Mouse (Mus musculus): ENCODE measurements around the gene Brpf1. TPM values are rescaled to one million over a fixed set of nuclear protein-coding genes. Genes with fewer than 3 reads are reported as not detected.
"Not testable (repeated sequence)": the region's sequence is repeated elsewhere in the genome, so short reads cannot be mapped to it uniquely, and the experiment has no call there.

The Brpf1 gene
- total RNA-seq, 2 experiments from 2014 or later: 25.2 to 27.2 TPM

GRCm38 (mm10) chr6:113306322-113306985 lies 483 bp upstream of the Brpf1 start:
- DNase-seq: peak; percentile 100

GRCm38 (mm10) chr6:113307481-113308121 lies 664 bp downstream of the Brpf1 start:
- DNase-seq: peak; percentile 50 to 68

GRCm38 (mm10) chr6:113308141-113308540 lies 1.2 kb downstream of the Brpf1 start:
- DNase-seq: peak; percentile 40 to 63

- no peak for DNase-seq
These were observed 9.0 kb downstream of the Brpf1 start for GRCm38 (mm10) chr6:113315972-113316371.

- DNase-seq: peak; percentile 98
These were observed 19.8 kb downstream of the Brpf1 start, which contains the start of gene Ogg1 for GRCm38 (mm10) chr6:113326533-113327315. TSS of gene Ogg1 (plus strand) at chr6:113326972.

- DNase-seq: no peak
These were observed 22.5 kb downstream of the Brpf1 start for GRCm38 (mm10) chr6:113329396-113329795.

GRCm38 (mm10) chr6:113330547-113330946 lies 23.6 kb downstream of the Brpf1 start:
- DNase-seq: no peak

- DNase-seq: no peak
These were observed 24.8 kb downstream of the Brpf1 start for GRCm38 (mm10) chr6:113331721-113332120.

- not testable (repeated sequence) for DNase-seq
These were observed 25.8 kb downstream of the Brpf1 start for GRCm38 (mm10) chr6:113332734-113333133.

GRCm38 (mm10) chr6:113333137-113333950 lies 26.4 kb downstream of the Brpf1 start:
- DNase-seq: peak; percentile 30 to 55

GRCm38 (mm10) chr6:113334216-113334615 lies 27.3 kb downstream of the Brpf1 start:
- no peak for DNase-seq

- peak; percentile 69 to 78 for DNase-seq
These were observed 30.1 kb downstream of the Brpf1 start for GRCm38 (mm10) chr6:113336852-113337620.

- no peak for DNase-seq
These were observed 34.6 kb downstream of the Brpf1 start for GRCm38 (mm10) chr6:113341574-113341973.

GRCm38 (mm10) chr6:113342297-113342696 lies 35.4 kb downstream of the Brpf1 start:
- DNase-seq: no peak

- DNase-seq: peak; percentile 93
These were observed 36.5 kb downstream of the Brpf1 start, which contains the start of gene Camk1 for GRCm38 (mm10) chr6:113343177-113344092. TSS of gene Camk1 (minus strand) at chr6:113343984.

GRCm38 (mm10) chr6:113344321-113344720 lies 37.4 kb downstream of the Brpf1 start:
- peak; percentile 82 to 88 for DNase-seq

GRCm38 (mm10) chr6:113346897-113347296 lies 40.0 kb downstream of the Brpf1 start:
- DNase-seq: no peak

GRCm38 (mm10) chr6:113350538-113350937 lies 43.6 kb downstream of the Brpf1 start:
- DNase-seq: no peak

GRCm38 (mm10) chr6:113351161-113351560 lies 44.2 kb downstream of the Brpf1 start:
- no peak for DNase-seq

GRCm38 (mm10) chr6:113351653-113352052 lies 44.7 kb downstream of the Brpf1 start:
- DNase-seq: no peak

Measured in adrenal gland, postnatal 36 days (tissue).